Mouse (Mus musculus): ENCODE measurements around the gene Smarca1. TPM values are rescaled to one million over a fixed set of nuclear protein-coding genes. Genes with fewer than 3 reads are reported as not detected.

The Smarca1 gene
- polyA plus RNA-seq, 1 experiment from 2014 or later = 22.8 TPM

DNA sequence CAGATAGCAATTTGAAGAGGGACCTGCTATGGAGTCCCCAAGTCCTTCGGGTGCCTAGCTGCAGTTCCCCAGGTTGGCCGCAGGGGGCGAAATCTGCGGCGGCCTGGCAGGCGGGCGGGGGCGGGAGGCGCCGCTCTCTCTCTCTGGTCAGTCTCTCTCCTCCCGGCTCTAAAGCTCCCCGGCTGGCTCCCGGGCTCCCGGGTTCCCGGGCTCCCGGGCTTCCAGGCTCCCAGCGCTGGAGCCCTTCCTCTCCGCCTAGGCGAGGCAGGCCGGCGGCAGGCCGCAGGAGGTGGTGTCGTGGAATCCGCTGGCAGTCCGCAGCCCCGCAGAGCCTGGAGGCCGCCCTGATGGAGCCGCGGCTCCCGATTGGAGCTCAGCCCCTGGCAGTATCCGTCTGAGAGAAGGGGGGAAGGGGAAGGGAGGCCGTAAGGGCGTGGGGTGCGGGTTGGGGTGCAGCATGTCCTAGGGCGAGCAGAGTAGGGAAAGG, 19.6 kb upstream of the Smarca1 start, which contains the start of gene Ocrl:
Gene Ocrl, plus strand, starts transcription at position 82 of the 487 bp plus-strand sequence.
- no peaks in the 10 kb centered on the region for H3K27me3 ChIP-seq (ENCODE audit: insufficient read depth, low read length)
- peak within 1 kb of the TSS; percentile 60 for H3K4me2 ChIP-seq (replicated peaks; ENCODE audit: low read depth, low read length)
- H3K36me3 ChIP-seq (ENCODE audit: insufficient read depth, low read length) = no peaks in the 10 kb centered on the region
- H3K9me3 ChIP-seq (ENCODE audit: low read length) = no peaks in the 10 kb centered on the region
- peak within 1 kb of the TSS; percentile 87 for H3K9ac ChIP-seq (replicated peaks; ENCODE audit: low read length)
- 13% methylated on average over 35 of the region's 35 CpGs for WGBS
- ATAC-seq (ENCODE audit: low FRiP score, low TSS enrichment) = peak; percentile 96
- H3K27ac ChIP-seq (ENCODE audit: low read length) = peak within 1 kb of the TSS; percentile 73
- H3K4me1 ChIP-seq (ENCODE audit: insufficient read depth, low read length) = no peaks in the 10 kb centered on the region
- peak within 1 kb of the TSS; percentile 73 for H3K4me3 ChIP-seq (ENCODE audit: low read length)

DNA sequence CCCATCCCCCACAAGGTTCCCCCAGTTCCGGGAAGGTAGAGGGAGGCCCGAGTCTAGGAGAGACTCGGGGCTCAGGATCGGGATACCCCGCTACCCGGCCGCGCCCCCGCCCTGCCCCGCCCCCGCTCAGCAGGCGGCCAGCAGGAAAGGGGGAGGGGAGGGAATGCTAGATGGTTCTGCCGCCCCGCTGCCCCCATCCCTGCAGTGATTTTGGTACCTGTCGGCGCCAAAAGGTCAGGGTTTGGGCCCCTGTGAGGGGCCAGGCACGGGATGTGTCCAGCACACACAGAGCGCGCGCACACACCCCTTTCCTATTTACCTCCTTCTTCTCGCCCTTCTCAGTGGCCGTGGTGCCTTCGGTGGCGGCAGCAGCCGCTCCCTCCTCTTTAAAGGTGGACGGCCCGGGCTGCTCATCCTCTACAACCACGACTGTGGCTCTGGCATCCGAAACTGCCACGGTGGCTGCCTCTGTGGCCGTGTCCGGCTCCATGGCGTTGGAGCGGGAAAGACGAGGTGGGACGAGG, 805 bp downstream of the Smarca1 start:
- peak; percentile 71 for ATAC-seq (ENCODE audit: low FRiP score, low TSS enrichment)
- Histone ChIP-seq H3K4me1 (ENCODE audit: insufficient read depth, low read length) (no peaks in the 10 kb centered on the region), H3K4me3 (ENCODE audit: low read length) (peak overlapping the region; percentile 60), H3K9ac (replicated peaks; ENCODE audit: low read length) (peak overlapping the region; percentile 71), H3K9me3 (ENCODE audit: low read length) (no peaks in the 10 kb centered on the region), H3K27me3 (ENCODE audit: insufficient read depth, low read length) (no peaks in the 10 kb centered on the region; the same call in 1 of the 2 replicates), H3K4me2 (replicated peaks; ENCODE audit: low read depth, low read length) (peak overlapping the region; percentile 64), H3K36me3 (ENCODE audit: insufficient read depth, low read length) (no peaks in the 10 kb centered on the region), H3K27ac (ENCODE audit: low read length) (peak overlapping the region; percentile 32; the same call in 1 of the 2 replicates)
- 25% methylated on average over 26 of the region's 36 CpGs for WGBS

DNA sequence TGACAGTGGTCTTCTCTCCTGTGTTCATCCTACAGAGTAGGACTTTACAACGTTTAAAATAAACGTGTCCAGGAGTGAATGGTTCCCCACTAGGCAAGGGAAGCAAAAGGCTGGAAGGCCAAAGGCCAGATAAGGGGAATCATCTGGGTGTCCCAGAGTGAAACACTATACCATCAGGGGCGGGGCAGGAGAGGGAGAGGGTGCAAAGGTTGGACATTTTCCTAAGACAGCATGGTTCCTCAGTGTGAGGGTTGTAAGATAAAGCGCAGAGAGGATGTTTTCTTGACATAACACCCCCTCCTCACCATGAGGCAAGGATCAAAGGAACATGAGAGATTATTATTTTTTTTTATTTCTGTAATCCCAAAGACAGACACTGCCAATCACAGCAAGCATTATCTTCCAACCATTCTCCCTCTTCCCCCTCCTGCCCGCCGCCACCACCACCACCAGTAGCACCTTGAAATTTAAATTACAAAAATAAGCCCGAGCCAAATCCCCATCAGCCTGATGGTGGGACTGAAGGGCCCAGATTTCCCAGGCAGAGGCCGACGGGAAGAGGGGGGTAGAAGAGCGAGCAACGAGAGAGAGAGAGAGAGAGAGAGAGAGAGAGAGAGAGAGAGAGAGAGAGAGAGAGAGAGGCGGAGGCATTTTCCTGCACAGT, 1.4 kb downstream of the Smarca1 start:
- ATAC-seq (ENCODE audit: low FRiP score, low TSS enrichment) = peak; percentile 78; the same call in 1 of the 2 replicates
- Histone ChIP-seq H3K4me3 (ENCODE audit: low read length) (peak overlapping the region; percentile 60), H3K36me3 (ENCODE audit: insufficient read depth, low read length) (no peaks in the 10 kb centered on the region), H3K4me1 (ENCODE audit: insufficient read depth, low read length) (no peaks in the 10 kb centered on the region), H3K4me2 (replicated peaks; ENCODE audit: low read depth, low read length) (peak overlapping the region; percentile 64), H3K27ac (ENCODE audit: low read length) (no peak overlapping the region), H3K27me3 (ENCODE audit: insufficient read depth, low read length) (no peaks in the 10 kb centered on the region; the same call in 1 of the 2 replicates), H3K9me3 (ENCODE audit: low read length) (no peaks in the 10 kb centered on the region), H3K9ac (replicated peaks; ENCODE audit: low read length) (peak overlapping the region; percentile 71)
- 30% methylated on average over 11 of the region's 12 CpGs for WGBS

DNA sequence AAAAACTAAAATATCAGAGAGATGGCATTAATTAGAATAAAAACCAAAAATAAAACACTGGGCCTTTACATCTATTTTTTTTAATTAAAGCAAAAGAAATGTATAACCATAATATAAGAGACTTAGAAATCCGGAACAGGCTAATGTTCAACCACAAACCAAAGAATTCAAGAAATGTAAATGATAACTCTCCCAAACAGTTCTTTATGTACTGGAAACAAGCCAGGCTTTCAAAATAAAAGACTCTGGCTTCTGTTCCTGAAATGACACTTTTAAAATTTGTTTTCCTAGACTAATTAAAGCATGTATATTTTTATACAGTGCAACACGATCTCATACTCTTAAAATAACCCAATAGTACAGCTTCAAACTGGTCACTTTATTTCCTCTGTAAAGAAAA, 5.4 kb downstream of the Smarca1 start:
- 53% methylated on average over 2 of the region's 2 CpGs for WGBS
- no peak overlapping the region for H3K4me3 ChIP-seq (ENCODE audit: low read length)
- no peaks in the 10 kb centered on the region for H3K4me1 ChIP-seq (ENCODE audit: insufficient read depth, low read length)
- no peak for ATAC-seq (ENCODE audit: low FRiP score, low TSS enrichment)
- no peaks in the 10 kb centered on the region for H3K27me3 ChIP-seq (ENCODE audit: insufficient read depth, low read length)
- no peaks in the 10 kb centered on the region for H3K9me3 ChIP-seq (ENCODE audit: low read length)
- no peak overlapping the region for H3K9ac ChIP-seq (replicated peaks; ENCODE audit: low read length)
- no peak overlapping the region for H3K4me2 ChIP-seq (replicated peaks; ENCODE audit: low read depth, low read length)
- H3K27ac ChIP-seq (ENCODE audit: low read length) = no peak overlapping the region
- H3K36me3 ChIP-seq (ENCODE audit: insufficient read depth, low read length) = no peaks in the 10 kb centered on the region

DNA sequence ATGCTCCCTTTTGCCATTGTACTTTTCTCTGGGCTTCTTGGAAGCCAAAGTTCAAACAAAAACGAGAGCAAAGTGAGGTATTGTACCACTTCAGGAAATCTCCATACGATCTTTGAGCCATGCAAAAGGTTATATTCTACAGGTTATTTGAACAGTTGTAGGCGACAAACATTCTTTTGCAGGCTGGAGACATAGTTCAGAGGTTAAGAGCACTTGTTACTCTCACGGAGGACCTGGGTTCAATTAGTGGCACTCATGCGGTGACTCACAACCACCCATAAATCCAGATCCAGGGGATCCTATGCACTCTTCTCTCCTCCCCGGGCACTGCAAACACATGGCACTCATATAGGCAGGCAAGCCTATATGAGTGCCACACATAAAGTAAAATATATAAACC, 10.0 kb downstream of the Smarca1 start:
- H3K4me1 ChIP-seq (ENCODE audit: insufficient read depth, low read length) = no peaks in the 10 kb centered on the region
- no peak overlapping the region for H3K4me3 ChIP-seq (ENCODE audit: low read length)
- H3K36me3 ChIP-seq (ENCODE audit: insufficient read depth, low read length) = no peaks in the 10 kb centered on the region
- H3K27ac ChIP-seq (ENCODE audit: low read length) = no peak overlapping the region
- H3K4me2 ChIP-seq (replicated peaks; ENCODE audit: low read depth, low read length) = no peak overlapping the region
- no peaks in the 10 kb centered on the region for H3K9me3 ChIP-seq (ENCODE audit: low read length)
- H3K27me3 ChIP-seq (ENCODE audit: insufficient read depth, low read length) = no peaks in the 10 kb centered on the region
- WGBS = 68% methylated on average over 6 of the region's 6 CpGs
- no peak overlapping the region for H3K9ac ChIP-seq (replicated peaks; ENCODE audit: low read length)
- no peak for ATAC-seq (ENCODE audit: low FRiP score, low TSS enrichment)

DNA sequence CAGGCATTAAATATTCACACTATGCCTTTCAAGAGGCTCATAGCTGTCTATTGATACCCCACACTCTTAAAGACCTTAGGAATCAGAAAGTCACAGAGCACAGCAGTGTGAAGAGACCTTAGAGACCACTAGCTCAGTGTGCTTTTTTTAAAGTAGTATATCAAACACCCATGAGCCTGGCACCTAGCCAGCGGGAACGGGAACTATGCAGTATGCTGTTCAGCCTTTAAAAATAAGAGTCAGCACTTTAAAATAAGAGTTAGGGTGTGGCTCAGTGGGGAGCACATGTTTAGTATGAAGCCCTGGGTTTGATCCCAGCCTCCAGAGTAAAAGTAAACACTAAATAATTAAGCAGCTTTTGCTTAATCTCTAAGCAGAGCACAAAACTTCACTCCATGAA, 12.7 kb downstream of the Smarca1 start:
- Histone ChIP-seq H3K9ac (replicated peaks; ENCODE audit: low read length) (no peak overlapping the region), H3K36me3 (ENCODE audit: insufficient read depth, low read length) (no peaks in the 10 kb centered on the region), H3K4me2 (replicated peaks; ENCODE audit: low read depth, low read length) (no peak overlapping the region), H3K27ac (ENCODE audit: low read length) (no peak overlapping the region), H3K27me3 (ENCODE audit: insufficient read depth, low read length) (no peaks in the 10 kb centered on the region), H3K4me3 (ENCODE audit: low read length) (no peak overlapping the region), H3K4me1 (ENCODE audit: insufficient read depth, low read length) (no peaks in the 10 kb centered on the region), H3K9me3 (ENCODE audit: low read length) (no peaks in the 10 kb centered on the region)
- 42% methylated on average over 2 of the region's 2 CpGs for WGBS
- ATAC-seq (ENCODE audit: low FRiP score, low TSS enrichment) = peak; percentile 75

DNA sequence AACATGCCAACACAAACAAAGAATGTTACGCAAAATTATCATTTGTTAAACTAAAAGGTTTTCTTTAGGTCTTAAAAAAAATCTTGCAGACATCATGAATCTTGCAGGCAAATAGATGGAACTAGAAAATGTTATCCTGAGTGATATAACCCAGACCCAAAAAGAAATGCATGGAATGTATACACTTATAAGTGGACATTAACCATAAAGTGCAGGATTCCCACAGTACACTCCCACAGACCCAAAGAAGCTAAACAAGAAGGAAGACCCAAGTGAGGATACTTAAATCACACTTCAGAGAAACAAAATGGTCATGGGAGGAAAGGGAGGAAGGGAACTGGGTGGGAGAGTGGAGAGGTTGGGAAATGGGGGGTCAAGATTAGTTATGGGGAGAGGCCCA, 34.2 kb downstream of the Smarca1 start:
- ATAC-seq (ENCODE audit: low FRiP score, low TSS enrichment) = no peak
- Histone ChIP-seq H3K4me1 (ENCODE audit: insufficient read depth, low read length) (no peaks in the 10 kb centered on the region), H3K4me2 (replicated peaks; ENCODE audit: low read depth, low read length) (no peak overlapping the region), H3K9ac (replicated peaks; ENCODE audit: low read length) (no peak overlapping the region), H3K4me3 (ENCODE audit: low read length) (no peak overlapping the region), H3K9me3 (ENCODE audit: low read length) (no peaks in the 10 kb centered on the region), H3K36me3 (ENCODE audit: insufficient read depth, low read length) (no peaks in the 10 kb centered on the region), H3K27ac (ENCODE audit: low read length) (no peak overlapping the region), H3K27me3 (ENCODE audit: insufficient read depth, low read length) (no peaks in the 10 kb centered on the region)
- WGBS = 86% methylated on average over 1 of the region's 1 CpGs

DNA sequence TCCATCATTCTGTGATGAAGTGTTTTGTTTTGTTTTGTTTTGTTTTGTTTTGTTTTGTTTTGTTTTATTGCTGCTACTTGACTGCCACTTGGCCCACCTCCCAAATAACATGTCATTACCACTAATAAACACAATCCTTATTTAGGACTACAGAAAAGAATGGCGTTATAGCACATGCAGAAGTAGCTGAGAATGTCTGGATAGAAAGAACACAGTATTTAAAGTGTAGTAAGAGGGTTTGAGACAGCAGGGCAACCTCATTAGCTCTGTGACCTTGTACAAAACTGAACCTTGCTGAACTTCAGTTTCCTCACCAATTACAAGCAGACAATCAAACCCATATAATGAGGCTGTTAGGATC, 57.0 kb downstream of the Smarca1 start:
- H3K36me3 ChIP-seq (ENCODE audit: insufficient read depth, low read length) = no peaks in the 10 kb centered on the region
- no peak overlapping the region for H3K27ac ChIP-seq (ENCODE audit: low read length)
- no peaks in the 10 kb centered on the region for H3K9me3 ChIP-seq (ENCODE audit: low read length)
- WGBS = 66% methylated on average over 1 of the region's 1 CpGs
- H3K9ac ChIP-seq (replicated peaks; ENCODE audit: low read length) = no peak overlapping the region
- H3K4me3 ChIP-seq (ENCODE audit: low read length) = no peak overlapping the region
- no peak overlapping the region for H3K4me2 ChIP-seq (replicated peaks; ENCODE audit: low read depth, low read length)
- ATAC-seq (ENCODE audit: low FRiP score, low TSS enrichment) = no peak
- H3K4me1 ChIP-seq (ENCODE audit: insufficient read depth, low read length) = no peaks in the 10 kb centered on the region
- no peaks in the 10 kb centered on the region for H3K27me3 ChIP-seq (ENCODE audit: insufficient read depth, low read length)

DNA sequence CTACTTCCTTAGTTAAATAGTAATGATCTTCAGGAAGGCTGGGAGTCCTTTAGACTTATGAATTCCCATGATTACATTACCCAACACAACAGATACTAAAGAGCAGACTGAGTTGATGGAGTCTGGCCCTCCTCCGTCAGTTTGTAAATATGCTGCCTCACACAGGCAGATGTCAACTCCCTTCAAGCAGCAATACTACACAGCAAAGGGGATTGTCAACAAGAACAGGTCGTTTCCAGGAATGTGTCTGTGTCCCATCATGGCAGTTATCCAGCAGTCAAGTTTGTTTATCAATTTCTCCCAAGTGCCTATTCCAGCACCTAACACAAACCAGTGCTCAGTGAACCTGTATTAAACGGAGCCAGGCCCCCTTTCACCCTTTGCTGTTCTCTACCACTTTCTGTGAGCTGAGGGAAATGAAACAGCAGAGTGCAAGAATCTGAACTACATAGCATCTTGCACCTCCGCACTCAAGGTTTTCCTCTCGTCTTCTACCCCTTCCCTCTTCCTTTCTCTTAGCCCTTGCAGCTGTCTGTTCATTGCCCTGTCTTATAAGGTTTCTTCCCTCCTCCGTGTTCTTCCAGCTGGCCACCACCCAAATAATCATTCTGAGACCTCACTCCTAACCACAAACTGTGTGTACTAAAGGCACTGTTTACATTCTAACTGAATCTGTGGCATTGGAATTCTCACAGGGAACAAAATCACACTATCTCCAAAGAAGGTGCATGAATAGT, 57.5 kb downstream of the Smarca1 start:
- H3K9me3 ChIP-seq (ENCODE audit: low read length) = no peaks in the 10 kb centered on the region
- H3K27me3 ChIP-seq (ENCODE audit: insufficient read depth, low read length) = no peaks in the 10 kb centered on the region
- no peak overlapping the region for H3K4me3 ChIP-seq (ENCODE audit: low read length)
- H3K4me2 ChIP-seq (replicated peaks; ENCODE audit: low read depth, low read length) = no peak overlapping the region
- H3K27ac ChIP-seq (ENCODE audit: low read length) = no peak overlapping the region
- 56% methylated on average over 6 of the region's 6 CpGs for WGBS
- H3K4me1 ChIP-seq (ENCODE audit: insufficient read depth, low read length) = no peaks in the 10 kb centered on the region
- H3K9ac ChIP-seq (replicated peaks; ENCODE audit: low read length) = no peak overlapping the region
- ATAC-seq (ENCODE audit: low FRiP score, low TSS enrichment) = no peak
- H3K36me3 ChIP-seq (ENCODE audit: insufficient read depth, low read length) = no peaks in the 10 kb centered on the region

DNA sequence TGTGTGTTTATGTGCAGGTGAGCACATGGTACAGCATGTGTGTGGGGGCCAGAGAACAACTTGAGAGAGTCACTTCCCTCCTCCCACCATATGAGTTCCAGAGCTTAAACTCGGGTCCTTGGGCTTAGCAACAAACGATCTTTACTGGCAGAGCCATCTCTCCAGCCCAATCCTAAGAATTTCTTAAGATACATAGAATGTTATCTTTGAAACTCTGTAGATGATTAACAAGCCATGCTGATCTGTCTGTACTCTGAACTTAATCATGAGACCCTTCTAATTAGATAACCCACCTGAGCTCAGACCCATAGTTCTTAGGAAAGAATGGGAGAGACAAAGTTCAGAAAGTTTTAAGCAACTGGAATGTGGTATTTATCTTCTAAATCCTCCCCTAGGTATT, 59.3 kb downstream of the Smarca1 start:
- no peaks in the 10 kb centered on the region for H3K27me3 ChIP-seq (ENCODE audit: insufficient read depth, low read length)
- no peaks in the 10 kb centered on the region for H3K9me3 ChIP-seq (ENCODE audit: low read length)
- H3K4me3 ChIP-seq (ENCODE audit: low read length) = no peak overlapping the region
- no peak overlapping the region for H3K4me2 ChIP-seq (replicated peaks; ENCODE audit: low read depth, low read length)
- no peaks in the 10 kb centered on the region for H3K4me1 ChIP-seq (ENCODE audit: insufficient read depth, low read length)
- 64% methylated on average over 2 of the region's 2 CpGs for WGBS
- H3K27ac ChIP-seq (ENCODE audit: low read length) = no peak overlapping the region
- H3K9ac ChIP-seq (replicated peaks; ENCODE audit: low read length) = no peak overlapping the region
- no peaks in the 10 kb centered on the region for H3K36me3 ChIP-seq (ENCODE audit: insufficient read depth, low read length)
- ATAC-seq (ENCODE audit: low FRiP score, low TSS enrichment) = no peak
